10 mouse cellular contexts compared by ENCODE assay signal in genomic region chr6:134440023-134440422, GRCm38 (mm10). TPM values are rescaled to one million over a fixed set of nuclear protein-coding genes. Genes with fewer than 3 reads are reported as not detected.
DNase-seq lines count a peak whose midpoint lies in the region; ATAC-seq and TF ChIP-seq lines count a peak whose summit lies in the region.
"Had no signal": no experiment of that assay in that cellular context is flagged by ENCODE, and none has a peak within 500 bp of the region (broad histone marks: within the 10 kb centered on the region; RNA-seq: fewer than 3 reads in every experiment).

No protein-coding gene starts in this region.

- DNase-seq in lung, postnatal 25 days (ENCODE audit: low spot score): no peak
- no peak for DNase-seq in forebrain, postnatal 0 days
- DNase-seq in spleen, postnatal 10 days (ENCODE audit: low spot score in 2 of 2): no peak
- no peak for DNase-seq in ovary, postnatal 10 days (ENCODE audit: low spot score)

- peaks cover 36% of the 10 kb centered on the region for H3K4me1 ChIP-seq in lung, embryonic 15.5 days
- no peaks in the 10 kb centered on the region for H3K4me1 ChIP-seq in forebrain, postnatal 0 days (ENCODE audit: insufficient read depth)
- peaks cover 7% of the 10 kb centered on the region; the same call in 1 of the 2 replicates for H3K4me1 ChIP-seq in intestine, embryonic 16.5 days (ENCODE audit: control insufficient read depth, insufficient read depth, low read length)
- H3K4me1 ChIP-seq in small intestine, adult 2 months (ENCODE audit: control insufficient read depth, insufficient read depth, insufficient read length, low read length): peaks cover 2% of the 10 kb centered on the region; the same call in 1 of the 2 replicates

- no peaks in the 10 kb centered on the region for H3K27me3 ChIP-seq in lung, embryonic 15.5 days
- H3K27me3 ChIP-seq in forebrain, postnatal 0 days (ENCODE audit: insufficient read depth, low read length): no peaks in the 10 kb centered on the region
- H3K27me3 ChIP-seq in intestine, embryonic 16.5 days (replicated peaks; ENCODE audit: control insufficient read depth, insufficient read depth, low read length): no peaks in the 10 kb centered on the region
- no peaks in the 10 kb centered on the region for H3K27me3 ChIP-seq in small intestine, adult 2 months (ENCODE audit: control insufficient read depth, insufficient read depth, low read length)

- peak overlapping the region; percentile 46 for H3K4me2 ChIP-seq in lung, embryonic 15.5 days
- peak overlapping the region; percentile 63 for H3K4me2 ChIP-seq in forebrain, postnatal 0 days (ENCODE audit: low read depth)
- H3K4me2 ChIP-seq in intestine, embryonic 16.5 days (ENCODE audit: low read depth, low read length): peak overlapping the region; percentile 49

- no peaks in the 10 kb centered on the region for H3K9me3 ChIP-seq in lung, embryonic 15.5 days
- no peaks in the 10 kb centered on the region for H3K9me3 ChIP-seq in forebrain, postnatal 0 days (ENCODE audit: low read length)
- no peaks in the 10 kb centered on the region for H3K9me3 ChIP-seq in intestine, embryonic 16.5 days (ENCODE audit: control insufficient read depth, low read length)

- H3K36me3 ChIP-seq in lung, embryonic 15.5 days: 0 out of 2 replicates have a peak, but pooled peaks cover 2% of the 10 kb centered on the region
- H3K36me3 ChIP-seq in forebrain, postnatal 0 days (ENCODE audit: insufficient read depth): no peaks in the 10 kb centered on the region
- peaks cover 5% of the 10 kb centered on the region for H3K36me3 ChIP-seq in intestine, embryonic 16.5 days (ENCODE audit: control insufficient read depth, insufficient read depth, low read length)
- peaks cover 16% of the 10 kb centered on the region for H3K36me3 ChIP-seq in small intestine, adult 2 months (ENCODE audit: control insufficient read depth, insufficient read depth, low read length)

- TF ChIP-seq CTCF in forebrain, postnatal 0 days (IDR thresholded peaks at IDR 0.05; ENCODE audit: low read depth): no peak
- TF ChIP-seq CTCF in small intestine, adult 2 months (IDR thresholded peaks at IDR 0.05; ENCODE audit: extremely low read depth, insufficient read length, insufficient replicate concordance, low read depth, low read length): no peak

- no peak overlapping the region for H3K9ac ChIP-seq in lung, embryonic 15.5 days
- H3K9ac ChIP-seq in forebrain, postnatal 0 days: peak overlapping the region; percentile 48
- peak overlapping the region; percentile 35; the same call in 1 of the 2 replicates for H3K9ac ChIP-seq in intestine, embryonic 16.5 days (ENCODE audit: low read depth, low read length)

- H3K27ac ChIP-seq in lung, embryonic 15.5 days: peak overlapping the region; percentile 59
- H3K27ac ChIP-seq in forebrain, postnatal 0 days (ENCODE audit: low read depth, low read length): peak overlapping the region; percentile 71; the same call in 1 of the 2 replicates
- H3K27ac ChIP-seq in intestine, embryonic 16.5 days (ENCODE audit: low read length): peak overlapping the region; percentile 56
- peak overlapping the region; percentile 29; the same call in 1 of the 2 replicates for H3K27ac ChIP-seq in small intestine, adult 2 months (ENCODE audit: insufficient read depth, low read depth, low read length)

- TF ChIP-seq POLR2A in small intestine, adult 2 months (IDR thresholded peaks at IDR 0.05; ENCODE audit: low read depth, low read length): no peak

- ATAC-seq in lung, embryonic 15.5 days (ENCODE audit: borderline replicate concordance, extremely low read depth, low FRiP score, low TSS enrichment): no peak
- no peak for ATAC-seq in forebrain, postnatal 0 days
- ATAC-seq in intestine, embryonic 16.5 days: no peak
- no peak for ATAC-seq in activated CD4-positive, CD25-positive, alpha-beta regulatory T cell, adult 4 months

- H3K4me3 ChIP-seq in lung, embryonic 15.5 days: peak overlapping the region; percentile 6; the same call in 1 of the 2 replicates
- peak overlapping the region; percentile 39 for H3K4me3 ChIP-seq in forebrain, postnatal 0 days (ENCODE audit: low read depth, low read length)
- peak overlapping the region; percentile 31; the same call in 1 of the 2 replicates for H3K4me3 ChIP-seq in intestine, embryonic 16.5 days (ENCODE audit: low read length)
- no peak overlapping the region for H3K4me3 ChIP-seq in small intestine, adult 2 months (ENCODE audit: low read depth, low read length)

- WGBS in lung, embryonic 15.5 days: 19% methylated on average over 10 of the region's 10 CpGs
- WGBS in forebrain, postnatal 0 days: 8% methylated on average over 10 of the region's 10 CpGs
- WGBS in intestine, embryonic 16.5 days: 23% methylated on average over 10 of the region's 10 CpGs
- 64% methylated on average over 10 of the region's 10 CpGs for WGBS in small intestine, adult 2 months

RNA-seq across cellular contexts. Expression of gene Bcl2l14, which starts 43.9 kb away (rescaled TPM):
- polyA plus RNA-seq in lung, embryonic 15.5 days (2015; fragmentation: Nextera tagmentation; extraction: Ambion mirVana): 3.8 and 4.5 TPM in 2 replicates
- not detected in 2 replicates for total RNA-seq in forebrain, postnatal 0 days (2014; rRNA removed)
- not detected in 2 replicates for polyA plus RNA-seq in forebrain, postnatal 0 days (2015; fragmentation: Nextera tagmentation; extraction: Ambion mirVana)
- polyA plus RNA-seq in intestine, embryonic 16.5 days (2015; fragmentation: Nextera tagmentation; extraction: Ambion mirVana): 3.5 and 5.2 TPM in 2 replicates
- 7.9 TPM in 2 replicates for polyA plus RNA-seq in small intestine, adult 2 months (2012; rRNA removed)
- polyA plus RNA-seq in activated CD4-positive, CD25-positive, alpha-beta regulatory T cell, adult 4 months (2017; shearing (Covaris generic)): under 1 TPM; 0.48 to 0.81 TPM
- total RNA-seq: heart, postnatal 10 days had no signal
- polyA plus RNA-seq: G1E had no signal
